Mouse (Mus musculus) limb, embryonic 11.5 days (tissue): ENCODE results near the gene Ptgis. TPM values are rescaled to one million over a fixed set of nuclear protein-coding genes. Genes with fewer than 3 reads are reported as not detected.

Source experiments
- ATAC-seq: fragments of 200-750 bp; cut with Nextera tagmentation; 2 replicates; pipeline ENCODE4 v1.8.0; 2017; ENCODE audit warnings: low read depth; ENCODE audit not compliant: insufficient number of reproducible peaks, low FRiP score, low TSS enrichment
- DNase-seq: peaks from one replicate; pipeline ENCODE4 v3.0.0-alpha.2; 2015; ENCODE audit warnings: low spot score
- H3K27ac ChIP-seq: fragments of 300-500 bp; sonication (generic); replicated peaks from 2 replicates; pipeline ENCODE4 v1.5.1; 2014; ENCODE audit warnings: low read depth, mild to moderate bottlenecking, low read length
- H3K27me3 ChIP-seq: fragments of 300-500 bp; sonication (generic); 2 replicates; pipeline ENCODE4 v1.6.1; 2014; ENCODE audit warnings: mild to moderate bottlenecking, low read length, mixed read lengths; ENCODE audit not compliant: control insufficient read depth, insufficient read depth
- H3K36me3 ChIP-seq: fragments of 300-500 bp; sonication (generic); 2 replicates; pipeline ENCODE4 v1.6.1; 2014; ENCODE audit warnings: mild to moderate bottlenecking, low read length, moderate library complexity, mixed read lengths; ENCODE audit not compliant: control insufficient read depth, insufficient read depth
- H3K4me1 ChIP-seq: fragments of 300-500 bp; sonication (generic); 2 replicates; pipeline ENCODE4 v1.6.1; 2014; ENCODE audit warnings: low read length, mixed read lengths; ENCODE audit not compliant: control insufficient read depth, insufficient read depth
- H3K4me2 ChIP-seq: fragments of 300-500 bp; sonication (generic); 2 replicates; pipeline ENCODE4 v1.6.1; 2014; ENCODE audit warnings: low read depth, mild to moderate bottlenecking, moderate library complexity; ENCODE audit not compliant: severe bottlenecking
- H3K4me3 ChIP-seq: fragments of 300-500 bp; sonication (generic); 2 replicates; pipeline ENCODE4 v1.5.1; 2014; ENCODE audit warnings: low read depth, low read length
- H3K9ac ChIP-seq: fragments of 300-500 bp; sonication (generic); 2 replicates; pipeline ENCODE4 v1.6.1; 2014; ENCODE audit warnings: mild to moderate bottlenecking, low read length
- H3K9me3 ChIP-seq: fragments of 300-500 bp; sonication (generic); 2 replicates; pipeline ENCODE4 v1.6.1; 2016; ENCODE audit warnings: low read length; ENCODE audit not compliant: control insufficient read depth
- WGBS: fragments of 180-500 bp; shearing (Covaris S2); extraction: QIAGEN DNeasy Blood & Tissue Kit; methylation state at CpG from one replicate; pipeline ENCODE4 v1.1.7; 2014; 5-methylcytosine and 5-hydroxymethylcytosine counted together
- polyA plus RNA-seq: library from polyadenylated mRNA; unstranded; fragments of >200 nt; fragmentation: Nextera tagmentation; extraction: Ambion mirVana; gene quantifications from 2 replicates; pipeline ENCODE4 v1.2.1, GENCODE M21; 2014

Ptgis gene
- polyA plus RNA-seq, 1 experiment from 2014 or later: 19.6 TPM

GRCm38 (mm10) chr2:167144439-167145307, 95.7 kb downstream of the Ptgis start:
- H3K9me3 ChIP-seq: no peaks in the 10 kb centered on the region
- no peak for DNase-seq
- H3K4me1 ChIP-seq: no peaks in the 10 kb centered on the region
- H3K27ac ChIP-seq: no peak overlapping the region
- ATAC-seq: no peak
- no peak overlapping the region for H3K4me2 ChIP-seq
- H3K36me3 ChIP-seq: no peaks in the 10 kb centered on the region
- H3K4me3 ChIP-seq: no peak overlapping the region
- H3K27me3 ChIP-seq: peaks cover 6% of the 10 kb centered on the region; the same call in 1 of the 2 replicates
- no peak overlapping the region for H3K9ac ChIP-seq
- WGBS: 5% methylated on average over 14 of the region's 14 CpGs

- Histone ChIP-seq H3K9me3 (no peaks in the 10 kb centered on the region), H3K4me2 (no peak overlapping the region), H3K27me3 (peaks cover 6% of the 10 kb centered on the region; the same call in 1 of the 2 replicates), H3K4me3 (no peak overlapping the region), H3K9ac (no peak overlapping the region), H3K27ac (no peak overlapping the region), H3K36me3 (no peaks in the 10 kb centered on the region), H3K4me1 (no peaks in the 10 kb centered on the region)
- ATAC-seq (no peak), DNase-seq (no peak)
- WGBS: 60% methylated on average over 2 of the region's 2 CpGs
Observed at GRCm38 (mm10) chr2:167143914-167144313, 96.5 kb downstream of the Ptgis start.

- DNase-seq: no peak
- H3K36me3 ChIP-seq: no peaks in the 10 kb centered on the region
- no peaks in the 10 kb centered on the region for H3K4me1 ChIP-seq
- H3K4me3 ChIP-seq: no peak overlapping the region
- H3K4me2 ChIP-seq: no peak overlapping the region
- peaks cover 6% of the 10 kb centered on the region; the same call in 1 of the 2 replicates for H3K27me3 ChIP-seq
- 89% methylated on average over 3 of the region's 3 CpGs for WGBS
- H3K9ac ChIP-seq: no peak overlapping the region
- H3K9me3 ChIP-seq: no peaks in the 10 kb centered on the region
- ATAC-seq: no peak
- no peak overlapping the region for H3K27ac ChIP-seq
Observed at GRCm38 (mm10) chr2:167142282-167142681, 98.1 kb downstream of the Ptgis start.

GRCm38 (mm10) chr2:167141810-167142209, 98.6 kb downstream of the Ptgis start:
- H3K4me2 ChIP-seq: no peak overlapping the region
- no peaks in the 10 kb centered on the region for H3K36me3 ChIP-seq
- DNase-seq (no peak), ATAC-seq (no peak)
- 85% methylated on average over 4 of the region's 4 CpGs for WGBS
- H3K27me3 ChIP-seq: peaks cover 6% of the 10 kb centered on the region; the same call in 1 of the 2 replicates
- H3K9me3 ChIP-seq: no peaks in the 10 kb centered on the region
- H3K27ac ChIP-seq: no peak overlapping the region
- no peak overlapping the region for H3K9ac ChIP-seq
- H3K4me3 ChIP-seq: no peak overlapping the region
- H3K4me1 ChIP-seq: no peaks in the 10 kb centered on the region

Other genes starting within 250 kb of the Ptgis start
- 100 and 108 TPM in 2 replicates for gene Stau1, start 244.3 kb downstream of the Ptgis start, polyA plus RNA-seq
- gene Ddx27, start 225.4 kb downstream of the Ptgis start, polyA plus RNA-seq: 49.3 and 54.0 TPM in 2 replicates
- 4.7 and 5.6 TPM in 2 replicates for gene Znfx1, start 177.6 kb downstream of the Ptgis start, polyA plus RNA-seq
- 0.28 and 0.29 TPM in 2 replicates for gene Kcnb1, start 50.4 kb downstream of the Ptgis start, polyA plus RNA-seq
- gene B4galt5, start 108.6 kb upstream of the Ptgis start, polyA plus RNA-seq: 15.9 and 16.3 TPM in 2 replicates
- gene Slc9a8, start 181.1 kb upstream of the Ptgis start, polyA plus RNA-seq: 21.3 and 21.4 TPM in 2 replicates